Mouse (Mus musculus) naive thymus-derived CD4-positive, alpha-beta T cell, adult 5 months (primary cell): ENCODE results near the gene Dhrs4. TPM values are rescaled to one million over a fixed set of nuclear protein-coding genes. Genes with fewer than 3 reads are reported as not detected.

Source experiments
- polyA plus RNA-seq: library from polyadenylated mRNA; unstranded; fragments of 100-300 nt; shearing (Covaris generic); gene quantifications from one replicate; pipeline ENCODE4 v1.2.1, GENCODE M21; 2017

Gene Dhrs4
- polyA plus RNA-seq, result 29.8 TPM

DNA sequence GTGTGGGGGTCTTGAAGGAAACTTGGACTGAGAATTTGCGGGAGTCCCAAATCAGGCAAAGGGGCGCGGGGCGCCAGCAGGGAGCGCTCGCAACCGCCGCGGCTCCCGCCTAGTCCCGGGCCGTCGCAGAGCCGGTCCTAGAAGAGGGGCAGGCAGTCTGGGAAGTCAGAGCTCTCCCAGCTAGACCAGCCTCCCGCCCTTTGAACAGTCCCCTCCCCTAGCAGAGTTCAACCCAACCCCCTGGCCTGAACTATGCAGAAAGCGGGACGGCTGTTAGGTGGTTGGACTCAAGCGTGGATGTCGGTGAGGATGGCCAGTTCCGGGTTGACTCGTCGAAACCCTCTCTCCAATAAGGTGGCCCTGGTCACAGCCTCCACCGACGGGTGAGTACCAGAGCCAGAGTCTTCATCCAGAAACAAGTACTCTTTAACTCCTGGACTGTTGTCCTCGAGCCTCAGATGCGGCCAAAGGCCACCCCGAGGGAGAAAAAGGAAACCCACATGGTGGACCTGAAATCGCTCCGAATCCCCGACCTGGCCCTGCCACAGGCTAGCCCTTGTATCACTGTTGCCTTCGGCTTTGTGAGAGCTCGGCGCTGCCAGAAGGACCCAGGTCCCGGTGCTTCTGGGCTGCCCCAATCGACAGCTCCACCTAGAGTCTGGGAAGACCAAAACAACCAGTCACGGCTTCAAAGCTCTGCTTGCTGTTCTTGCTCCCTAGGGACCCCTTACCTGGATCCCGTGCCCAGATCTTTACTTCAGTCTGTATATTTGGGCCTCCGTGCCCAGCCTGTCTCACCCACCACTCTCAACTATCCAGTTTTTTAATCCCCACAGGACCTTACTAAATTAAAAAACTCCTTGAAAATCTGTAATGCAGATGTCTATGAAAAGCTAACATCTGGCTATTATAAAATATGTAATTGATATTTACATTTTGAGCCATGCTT lies at the start of gene Dhrs4:
Dhrs4 (plus strand) TSS at position 108 of the 949 bp plus-strand sequence.

DNA sequence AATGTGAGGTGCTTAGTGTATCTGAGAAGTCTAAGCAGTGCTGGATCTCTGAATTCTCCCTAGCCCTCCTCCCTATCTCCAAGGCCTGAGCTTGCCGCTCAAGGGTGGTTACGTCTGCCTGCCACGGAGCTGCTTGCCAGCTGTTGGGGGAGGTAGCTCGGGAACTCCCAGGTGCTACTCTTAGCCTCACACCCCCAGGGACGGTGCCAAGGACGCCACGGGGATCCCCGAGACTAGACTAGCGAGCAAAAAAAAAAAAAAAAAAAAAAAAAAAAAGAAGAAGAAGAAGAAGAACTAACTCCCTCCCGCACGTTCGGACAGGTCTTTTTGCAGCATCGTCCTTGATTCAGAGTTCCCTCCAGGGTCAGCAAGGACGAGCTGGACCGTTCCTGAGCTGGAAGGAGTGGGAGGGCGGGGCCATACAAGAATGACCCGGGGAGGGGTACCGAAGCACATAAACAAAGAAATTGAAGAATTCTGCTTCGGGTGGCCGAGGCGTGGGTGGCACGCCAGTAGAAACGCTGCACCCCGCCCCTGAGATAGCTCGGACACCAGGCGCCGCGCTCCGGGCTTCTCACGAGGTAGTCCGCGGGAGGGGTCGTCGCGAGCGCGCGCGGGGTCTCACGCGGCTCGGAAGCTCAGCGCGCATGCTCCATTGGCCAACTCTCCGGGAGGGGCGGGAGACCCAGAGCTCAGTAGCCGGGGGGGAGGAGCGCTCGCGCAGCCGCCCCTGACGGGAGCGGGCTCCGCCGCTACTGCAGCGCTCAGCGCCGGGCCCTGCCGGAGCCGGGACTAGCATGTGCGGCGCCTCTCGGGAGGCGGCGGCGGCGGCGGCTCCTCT lies 12.0 kb downstream of the Dhrs4 start, which contains the start of gene Carmil3:
Carmil3 (plus strand) TSS at position 291 of the 841 bp plus-strand sequence.

DNA sequence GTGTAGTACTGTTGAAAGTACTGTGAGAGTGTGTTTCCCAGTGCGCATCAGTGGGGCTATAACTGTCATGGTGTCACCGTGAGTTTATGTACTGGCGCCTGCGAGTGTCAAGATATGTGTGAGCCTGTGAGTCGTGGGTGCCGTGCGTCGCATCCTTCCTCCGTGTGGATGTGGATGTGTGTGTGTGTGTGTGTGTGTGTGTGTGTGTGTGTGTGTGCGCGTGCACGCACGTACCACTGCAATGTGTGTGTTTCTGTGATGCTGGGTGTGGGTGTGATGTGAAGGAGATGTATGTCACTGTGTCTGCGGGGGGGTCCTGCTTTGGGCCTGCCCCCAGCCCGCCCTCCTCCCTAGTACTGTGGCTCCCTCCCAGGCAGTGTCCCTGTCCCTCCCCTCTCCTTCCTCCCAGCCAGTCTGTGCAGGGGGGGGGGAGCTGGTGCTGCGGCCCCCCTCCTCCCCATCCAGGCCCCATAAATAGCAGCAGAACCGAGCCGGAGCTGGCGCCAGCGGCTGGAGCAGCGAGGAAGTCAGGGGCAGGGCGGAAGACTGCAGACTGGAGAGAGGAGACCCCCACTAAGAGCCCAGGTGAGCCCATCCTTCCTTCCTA lies 31.7 kb downstream of the Dhrs4 start, which contains the start of gene Cpne6:
Cpne6 (plus strand) TSS at position 321 of the 607 bp plus-strand sequence.

DNA sequence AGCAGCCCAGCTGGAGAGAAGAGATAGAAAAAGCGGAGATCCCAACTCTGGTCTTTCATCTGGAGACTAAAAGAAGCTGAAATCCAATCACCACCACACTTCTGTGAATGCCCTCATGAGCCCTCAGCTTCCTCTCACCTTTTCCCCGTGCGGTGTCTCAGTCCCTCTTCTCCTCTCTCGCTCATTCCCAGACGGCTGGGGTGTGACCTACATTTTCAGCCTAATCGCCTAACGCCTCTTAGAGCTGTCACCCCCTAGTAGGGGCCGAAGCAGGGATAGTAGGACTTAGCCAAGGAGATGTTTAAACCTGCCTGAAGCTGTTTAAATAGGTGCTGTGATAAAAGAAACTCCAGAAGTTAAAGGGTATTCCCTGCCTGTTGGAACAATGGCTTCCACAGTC lies 46.2 kb downstream of the Dhrs4 start, which contains the start of gene Nrl:
Nrl (minus strand) TSS at position 197 of the 400 bp plus-strand sequence.

Other genes starting within 250 kb of the Dhrs4 start
- gene Carmil3, start 11.9 kb downstream of the Dhrs4 start, polyA plus RNA-seq, result not detected
- not detected for gene Cpne6, start 31.7 kb downstream of the Dhrs4 start, polyA plus RNA-seq
- gene Nrl, start 46.2 kb downstream of the Dhrs4 start, polyA plus RNA-seq, result not detected
- gene Pck2, start 61.5 kb downstream of the Dhrs4 start, polyA plus RNA-seq, result 15.0 TPM
- gene Dcaf11, start 81.2 kb downstream of the Dhrs4 start, polyA plus RNA-seq, result 135 TPM
- 7.1 TPM for gene A730061H03Rik, start 81.6 kb downstream of the Dhrs4 start, polyA plus RNA-seq
- not detected for gene Fitm1, start 96.9 kb downstream of the Dhrs4 start, polyA plus RNA-seq
- 681 TPM for gene Psme1, start 99.4 kb downstream of the Dhrs4 start, polyA plus RNA-seq
- 30.4 TPM for gene Emc9, start 106.5 kb downstream of the Dhrs4 start, polyA plus RNA-seq
- 378 TPM for gene Psme2, start 112.4 kb downstream of the Dhrs4 start, polyA plus RNA-seq
- 45.9 TPM for gene Rnf31, start 113.0 kb downstream of the Dhrs4 start, polyA plus RNA-seq
- 142 TPM for gene Irf9, start 124.8 kb downstream of the Dhrs4 start, polyA plus RNA-seq
- 1.1 TPM for gene Rec8, start 139.3 kb downstream of the Dhrs4 start, polyA plus RNA-seq
- 55.1 TPM for gene Ipo4, start 157.2 kb downstream of the Dhrs4 start, polyA plus RNA-seq
- 0.66 TPM for gene Gm49378, start 159.1 kb downstream of the Dhrs4 start, polyA plus RNA-seq
- 58.5 TPM for gene Tm9sf1, start 165.0 kb downstream of the Dhrs4 start, polyA plus RNA-seq
- gene Tssk4, start 171.4 kb downstream of the Dhrs4 start, polyA plus RNA-seq, result 1.1 TPM
- 65.6 TPM for gene Mdp1, start 181.8 kb downstream of the Dhrs4 start, polyA plus RNA-seq
- 34.7 TPM for gene Gmpr2, start 193.2 kb downstream of the Dhrs4 start, polyA plus RNA-seq
- 214 TPM for gene Nedd8, start 193.4 kb downstream of the Dhrs4 start, polyA plus RNA-seq
- 156 TPM for gene Tinf2, start 203.1 kb downstream of the Dhrs4 start, polyA plus RNA-seq
- not detected for gene Tgm1, start 235.2 kb downstream of the Dhrs4 start, polyA plus RNA-seq
- gene Rabggta, start 243.5 kb downstream of the Dhrs4 start, polyA plus RNA-seq, result 109 TPM